Mouse (Mus musculus) kidney, postnatal 0 days (tissue): ENCODE results near the gene Egfl8. TPM values are rescaled to one million over a fixed set of nuclear protein-coding genes. Genes with fewer than 3 reads are reported as not detected.

Experiments
- ATAC-seq: fragments of 200-750 bp; cut with Nextera tagmentation; replicated peaks from 2 replicates; pipeline ENCODE4 v1.8.0; 2017; ENCODE audit warnings: low read depth, moderate number of reproducible peaks, moderate TSS enrichment, moderate library complexity; ENCODE audit not compliant: low FRiP score
- DNase-seq: peaks from one replicate; pipeline ENCODE4 v3.0.0-alpha.2; 2016; ENCODE audit warnings: low spot score
- H3K27ac ChIP-seq: fragments of 300-500 bp; sonication (generic); 2 replicates; pipeline ENCODE4 v1.5.1; 2014; ENCODE audit warnings: mild to moderate bottlenecking
- H3K27me3 ChIP-seq: fragments of 300-500 bp; sonication (generic); 2 replicates; pipeline ENCODE4 v1.6.1; 2014; ENCODE audit warnings: low read length, mixed read lengths; ENCODE audit not compliant: insufficient read depth
- H3K36me3 ChIP-seq: fragments of 300-500 bp; sonication (generic); 2 replicates; pipeline ENCODE4 v1.6.1; 2014; ENCODE audit warnings: low read length, mixed read lengths; ENCODE audit not compliant: insufficient read depth
- H3K4me1 ChIP-seq: fragments of 300-500 bp; sonication (generic); replicated peaks from 2 replicates; pipeline ENCODE4 v1.6.1; 2014; ENCODE audit warnings: antibody characterized with exemption, low read length, mixed read lengths; ENCODE audit not compliant: insufficient read depth
- H3K4me2 ChIP-seq: fragments of 300-500 bp; sonication (generic); 2 replicates; pipeline ENCODE4 v1.6.1; 2014; ENCODE audit warnings: mild to moderate bottlenecking, low read length, moderate library complexity, mixed read lengths
- H3K4me3 ChIP-seq: fragments of 300-500 bp; sonication (generic); replicated peaks from 2 replicates; pipeline ENCODE4 v1.5.1; 2014; ENCODE audit warnings: low read depth, low read length
- H3K9ac ChIP-seq: fragments of 300-500 bp; sonication (generic); 2 replicates; pipeline ENCODE4 v1.6.1; 2014; ENCODE audit warnings: low read depth, low read length
- H3K9me3 ChIP-seq: fragments of 300-500 bp; sonication (generic); replicated peaks from 2 replicates; pipeline ENCODE4 v1.6.1; 2016; ENCODE audit warnings: low read length, inconsistent platforms, mixed read lengths
- CTCF ChIP-seq: IDR thresholded peaks from 2 replicates; pipeline ENCODE4 v1.5.1; 2016; ENCODE audit warnings: antibody characterized with exemption, low read depth, mild to moderate bottlenecking, moderate library complexity
- WGBS: fragments of 180-500 bp; shearing (Covaris S2); extraction: QIAGEN DNeasy Blood & Tissue Kit; methylation state at CpG from one replicate; pipeline ENCODE4 v1.1.7; 2014; 5-methylcytosine and 5-hydroxymethylcytosine counted together
- polyA plus RNA-seq: library from polyadenylated mRNA; unstranded; fragments of >200 nt; fragmentation: Nextera tagmentation; extraction: Ambion mirVana; gene quantifications from 2 replicates; pipeline ENCODE4 v1.2.1, GENCODE M21; 2015

Egfl8 gene
- polyA plus RNA-seq, 1 experiment from 2014 or later, result 5.9 TPM

- no peak overlapping the region for H3K4me3 ChIP-seq
- H3K27me3 ChIP-seq, result no peaks in the 10 kb centered on the region
- H3K9ac ChIP-seq, result no peak overlapping the region
- ATAC-seq, result no peak
- no peaks in the 10 kb centered on the region for H3K9me3 ChIP-seq
- no peak for TF ChIP-seq CTCF
- H3K4me2 ChIP-seq, result no peak overlapping the region
- H3K4me1 ChIP-seq, result peaks cover 8% of the 10 kb centered on the region
- WGBS, result 73% methylated on average over 10 of the region's 10 CpGs
- peaks cover 40% of the 10 kb centered on the region for H3K36me3 ChIP-seq
- DNase-seq, result no peak
- H3K27ac ChIP-seq, result no peak overlapping the region
Measured at GRCm38 (mm10) chr17:34652546-34652945, 36.8 kb upstream of the Egfl8 start.

GRCm38 (mm10) chr17:34651507-34652221 lies 35.9 kb upstream of the Egfl8 start:
- peaks cover 9% of the 10 kb centered on the region for H3K4me1 ChIP-seq
- no peak overlapping the region for H3K4me2 ChIP-seq
- no peaks in the 10 kb centered on the region for H3K9me3 ChIP-seq
- peak; percentile 54 for DNase-seq
- no peak overlapping the region for H3K4me3 ChIP-seq
- TF ChIP-seq CTCF, result peak; percentile 70
- H3K27ac ChIP-seq, result no peak overlapping the region
- no peak overlapping the region for H3K9ac ChIP-seq
- no peaks in the 10 kb centered on the region for H3K27me3 ChIP-seq
- H3K36me3 ChIP-seq, result peaks cover 40% of the 10 kb centered on the region
- WGBS, result 47% methylated on average over 19 of the region's 19 CpGs
- no peak for ATAC-seq

- 92% methylated on average over 14 of the region's 14 CpGs for WGBS
- H3K27ac ChIP-seq, result no peak overlapping the region
- no peak overlapping the region for H3K4me3 ChIP-seq
- H3K4me2 ChIP-seq, result no peak overlapping the region
- DNase-seq, result no peak
- H3K4me1 ChIP-seq, result peaks cover 9% of the 10 kb centered on the region
- no peak overlapping the region for H3K9ac ChIP-seq
- no peak for ATAC-seq
- no peaks in the 10 kb centered on the region for H3K27me3 ChIP-seq
- TF ChIP-seq CTCF, result no peak
- no peaks in the 10 kb centered on the region for H3K9me3 ChIP-seq
- H3K36me3 ChIP-seq, result peaks cover 40% of the 10 kb centered on the region
Measured at GRCm38 (mm10) chr17:34650781-34651180, 35.0 kb upstream of the Egfl8 start.

- no peak for ATAC-seq
- Histone ChIP-seq H3K36me3 (peaks cover 40% of the 10 kb centered on the region), H3K4me1 (peaks cover 15% of the 10 kb centered on the region), H3K27ac (no peak overlapping the region), H3K9ac (no peak overlapping the region), H3K9me3 (no peaks in the 10 kb centered on the region), H3K27me3 (no peaks in the 10 kb centered on the region), H3K4me3 (no peak overlapping the region), H3K4me2 (no peak overlapping the region)
- DNase-seq, result no peak
- no peak for TF ChIP-seq CTCF
- 85% methylated on average over 18 of the region's 18 CpGs for WGBS
Measured at GRCm38 (mm10) chr17:34649106-34649864, 33.5 kb upstream of the Egfl8 start.

GRCm38 (mm10) chr17:34648141-34648890 lies 32.5 kb upstream of the Egfl8 start:
- Histone ChIP-seq H3K9me3 (no peaks in the 10 kb centered on the region), H3K9ac (no peak overlapping the region), H3K36me3 (peaks cover 39% of the 10 kb centered on the region), H3K4me1 (peaks cover 15% of the 10 kb centered on the region), H3K27ac (no peak overlapping the region), H3K27me3 (no peaks in the 10 kb centered on the region), H3K4me2 (peak overlapping the region; percentile 83; the same call in 1 of the 2 replicates), H3K4me3 (0 out of 2 replicates have a peak overlapping the region, but pooled peaks have one; percentile 99)
- TF ChIP-seq CTCF, result no peak
- DNase-seq, result no peak
- WGBS, result 70% methylated on average over 16 of the region's 16 CpGs
- ATAC-seq, result no peak
